Mouse (Mus musculus) ES-Bruce4 (cell line): Measurements from ENCODE around the gene Nup153.

ENCODE experiments used
- CTCF ChIP-seq: IDR thresholded peaks from one replicate; pipeline ENCODE4 v1.8.1; 2011; ENCODE audit warnings: low read depth, low read length
- EP300 ChIP-seq: IDR thresholded peaks from 2 replicates; pipeline ENCODE4 v1.6.1; 2011; ENCODE audit warnings: low read depth, low read length; ENCODE audit not compliant: insufficient read depth
- POLR2A ChIP-seq: IDR thresholded peaks from one replicate; pipeline ENCODE4 v1.8.1; 2011; ENCODE audit warnings: low read length; ENCODE audit not compliant: insufficient read depth

DNA sequence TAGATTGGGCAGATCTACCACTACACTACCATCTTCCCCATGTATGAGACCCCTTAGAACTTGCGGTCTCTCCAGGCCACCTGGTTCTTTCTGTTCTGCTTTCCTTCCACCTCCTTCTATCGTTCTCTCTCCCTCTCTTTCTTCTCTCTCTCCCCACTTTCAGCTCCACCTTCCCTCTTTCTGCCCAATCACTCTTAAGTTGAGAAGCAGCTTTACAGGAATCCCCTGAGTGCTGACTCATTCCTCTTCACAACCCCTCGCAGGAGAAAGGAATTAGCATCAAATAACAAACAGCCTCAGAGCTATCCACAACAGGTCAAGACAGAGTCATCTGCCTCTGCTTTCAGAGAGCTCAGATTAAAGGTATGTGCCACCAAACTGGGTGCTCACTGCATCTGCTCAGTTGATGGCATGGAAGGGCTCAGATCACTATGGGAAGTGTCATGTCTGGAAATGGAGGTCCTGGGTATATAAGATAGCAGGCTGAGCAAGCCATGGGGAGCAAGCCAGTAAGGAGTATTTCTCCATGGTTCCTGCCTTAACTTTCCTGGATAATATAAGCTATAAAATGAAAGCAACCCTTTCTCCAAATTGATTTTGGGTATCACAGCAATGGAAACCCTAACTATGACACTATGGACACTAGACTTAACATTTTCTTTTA is 11.6 kb downstream of the Nup153 start:
- TF ChIP-seq POLR2A: no peak
- TF ChIP-seq CTCF: no peak
- TF ChIP-seq EP300: no peak
